Comparison of ENCODE assay signal across 23 mouse cellular contexts in the genomic region with DNA sequence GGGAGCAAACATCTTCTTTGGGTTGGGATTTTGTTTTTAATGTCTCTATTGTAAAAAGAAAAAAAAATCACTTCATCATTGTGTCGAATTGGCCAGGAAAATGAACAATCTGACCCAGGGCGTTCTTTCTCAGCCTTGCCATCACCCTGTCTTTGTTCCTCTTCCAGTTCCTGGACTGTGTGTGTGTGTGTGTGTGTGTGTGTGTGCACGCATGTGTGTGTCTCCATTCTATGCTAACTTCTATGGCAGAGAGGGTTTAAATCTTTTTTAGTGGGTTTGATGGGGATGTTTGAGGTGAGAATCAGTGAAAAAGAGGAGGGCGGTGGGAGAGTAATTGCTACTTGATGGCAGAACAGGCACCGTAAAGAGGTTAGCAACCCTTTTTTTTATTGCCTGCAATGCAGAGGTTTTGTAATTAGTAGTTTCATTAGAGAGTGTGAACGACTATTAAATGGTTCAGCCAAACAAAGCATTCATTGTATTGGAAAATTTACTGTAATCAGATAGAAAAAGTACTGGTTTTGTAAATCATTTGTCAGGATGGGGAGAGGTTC. TPM values are rescaled to one million over a fixed set of nuclear protein-coding genes. Genes with fewer than 3 reads are reported as not detected.
DNase-seq lines count a peak whose midpoint lies in the region; ATAC-seq and TF ChIP-seq lines count a peak whose summit lies in the region.
"Had no signal": no experiment of that assay in that cellular context is flagged by ENCODE, and none has a peak within 500 bp of the region (broad histone marks: within the 10 kb centered on the region; RNA-seq: fewer than 3 reads in every experiment).

No protein-coding gene starts in this region.

- no peaks in the 10 kb centered on the region for H3K9me3 ChIP-seq in hindbrain, embryonic 13.5 days
- H3K9me3 ChIP-seq in hindbrain, embryonic 10.5 days = no peaks in the 10 kb centered on the region
- H3K9me3 ChIP-seq in forebrain, embryonic 16.5 days (ENCODE audit: control insufficient read depth, low read length) = no peaks in the 10 kb centered on the region
- H3K9me3 ChIP-seq in neural tube, embryonic 12.5 days = no peaks in the 10 kb centered on the region
- H3K9me3 ChIP-seq: heart, embryonic 12.5 days; limb, embryonic 13.5 days; liver, embryonic 12.5 days; midbrain, embryonic 12.5 days had no signal

- ATAC-seq in hindbrain, embryonic 13.5 days (ENCODE audit: low FRiP score) = no peak
- peak; percentile 40; the same call in 1 of the 2 replicates for ATAC-seq in forebrain, embryonic 16.5 days
- ATAC-seq in neural tube, embryonic 12.5 days (ENCODE audit: low FRiP score, low read depth) = peak; percentile 74
- ATAC-seq: inflammation-experienced regulatory T-cells, adult 6 months; liver, embryonic 12.5 days had no signal

- H3K27ac ChIP-seq in hindbrain, embryonic 13.5 days = peak overlapping the region; percentile 80
- no peak overlapping the region for H3K27ac ChIP-seq in hindbrain, embryonic 10.5 days
- H3K27ac ChIP-seq in forebrain, embryonic 16.5 days (ENCODE audit: low read length) = no peak overlapping the region; the same call in 1 of the 2 replicates
- no peak overlapping the region; the same call in 1 of the 2 replicates for H3K27ac ChIP-seq in neural tube, embryonic 12.5 days
- H3K27ac ChIP-seq: limb, embryonic 13.5 days; liver, embryonic 12.5 days; midbrain, embryonic 12.5 days had no signal

- peaks cover 24% of the 10 kb centered on the region for H3K4me1 ChIP-seq in hindbrain, embryonic 13.5 days (replicated peaks)
- H3K4me1 ChIP-seq in hindbrain, embryonic 10.5 days (replicated peaks) = no peaks in the 10 kb centered on the region
- peaks cover 21% of the 10 kb centered on the region for H3K4me1 ChIP-seq in forebrain, embryonic 16.5 days (replicated peaks; ENCODE audit: control insufficient read depth, insufficient read depth, low read length)
- peaks cover 11% of the 10 kb centered on the region for H3K4me1 ChIP-seq in neural tube, embryonic 12.5 days
- H3K4me1 ChIP-seq: heart, embryonic 12.5 days; liver, embryonic 12.5 days had no signal

- TF ChIP-seq CTCF in brain, embryonic 14.5 days (IDR thresholded peaks at IDR 0.05; ENCODE audit: borderline replicate concordance, extremely low read depth, insufficient read depth, insufficient read length) = no peak

- no peak for DNase-seq in hindbrain, embryonic 10.5 days (ENCODE audit: low spot score)
- DNase-seq in brain, embryonic 14.5 days (ENCODE audit: low read depth) = peak; percentile 70
- DNase-seq in cerebellum, adult 11-12 months = no peak
- DNase-seq in layer of hippocampus, adult 9-11 months = no peak
- DNase-seq: adrenal gland, postnatal 36 days; cerebellum, adult 18-20 months; gastrocnemius, postnatal 25 days; heart, adult 18-20 months; heart, postnatal 10 days; kidney, adult 18-20 months; kidney, postnatal 4 days; lung, adult 18-20 months; lung, postnatal 10 days; spleen, adult 18-20 months; thymus, postnatal 14 days had no signal

- H3K27me3 ChIP-seq in hindbrain, embryonic 13.5 days = no peaks in the 10 kb centered on the region
- no peaks in the 10 kb centered on the region for H3K27me3 ChIP-seq in hindbrain, embryonic 10.5 days (ENCODE audit: insufficient read depth, poor library complexity, severe bottlenecking)
- H3K27me3 ChIP-seq in forebrain, embryonic 16.5 days (replicated peaks; ENCODE audit: control insufficient read depth, insufficient read depth, low read length) = no peaks in the 10 kb centered on the region
- H3K27me3 ChIP-seq in neural tube, embryonic 12.5 days (replicated peaks) = no peaks in the 10 kb centered on the region
- H3K27me3 ChIP-seq: heart, embryonic 12.5 days; limb, embryonic 13.5 days; liver, embryonic 12.5 days; midbrain, embryonic 12.5 days had no signal

- no peaks in the 10 kb centered on the region for H3K36me3 ChIP-seq in hindbrain, embryonic 13.5 days
- no peaks in the 10 kb centered on the region for H3K36me3 ChIP-seq in hindbrain, embryonic 10.5 days
- no peaks in the 10 kb centered on the region for H3K36me3 ChIP-seq in forebrain, embryonic 16.5 days (ENCODE audit: control insufficient read depth, insufficient read depth)
- no peaks in the 10 kb centered on the region for H3K36me3 ChIP-seq in neural tube, embryonic 12.5 days
- H3K36me3 ChIP-seq: heart, embryonic 12.5 days; limb, embryonic 13.5 days; liver, embryonic 12.5 days; midbrain, embryonic 12.5 days had no signal

- peak overlapping the region; percentile 19; the same call in 1 of the 2 replicates for H3K4me2 ChIP-seq in hindbrain, embryonic 13.5 days
- peak overlapping the region; percentile 24 for H3K4me2 ChIP-seq in forebrain, embryonic 16.5 days (ENCODE audit: low read length)
- H3K4me2 ChIP-seq in neural tube, embryonic 12.5 days (replicated peaks) = peak overlapping the region; percentile 22; the same call in 1 of the 2 replicates
- H3K4me2 ChIP-seq: heart, embryonic 12.5 days; limb, embryonic 13.5 days; liver, embryonic 12.5 days; midbrain, embryonic 12.5 days had no signal

- no peak overlapping the region for H3K4me3 ChIP-seq in hindbrain, embryonic 13.5 days
- H3K4me3 ChIP-seq in hindbrain, embryonic 10.5 days = no peak overlapping the region
- no peak overlapping the region for H3K4me3 ChIP-seq in forebrain, embryonic 16.5 days (replicated peaks; ENCODE audit: low read length)
- H3K4me3 ChIP-seq in neural tube, embryonic 12.5 days = no peak overlapping the region
- H3K4me3 ChIP-seq: heart, embryonic 12.5 days; limb, embryonic 13.5 days; liver, embryonic 12.5 days; midbrain, embryonic 12.5 days had no signal

- no peak overlapping the region for H3K9ac ChIP-seq in hindbrain, embryonic 13.5 days
- no peak overlapping the region for H3K9ac ChIP-seq in forebrain, embryonic 16.5 days (replicated peaks; ENCODE audit: low read depth, low read length)
- H3K9ac ChIP-seq in neural tube, embryonic 12.5 days = no peak overlapping the region
- H3K9ac ChIP-seq: heart, embryonic 12.5 days; limb, embryonic 13.5 days; liver, embryonic 12.5 days; midbrain, embryonic 12.5 days had no signal

- WGBS in hindbrain, embryonic 13.5 days = 44% methylated on average over 6 of the region's 6 CpGs
- 83% methylated on average over 6 of the region's 6 CpGs for WGBS in hindbrain, embryonic 10.5 days
- WGBS in forebrain, embryonic 16.5 days = 16% methylated on average over 6 of the region's 6 CpGs
- 20% methylated on average over 6 of the region's 6 CpGs for WGBS in neural tube, embryonic 12.5 days

- TF ChIP-seq POLR2A in brain, embryonic 14.5 days (IDR thresholded peaks at IDR 0.05; ENCODE audit: borderline replicate concordance, extremely low read depth, insufficient read depth, insufficient read length, poor library complexity, severe bottlenecking) = no peak

RNA-seq across cellular contexts. Expression of a gene that starts 30.2 kb away (rescaled TPM):
- polyA plus RNA-seq in hindbrain, embryonic 13.5 days (2015; fragmentation: Nextera tagmentation; extraction: Ambion mirVana) = 29.8 and 31.9 TPM in 2 replicates
- 2.8 and 7.0 TPM in 2 replicates for polyA plus RNA-seq in hindbrain, embryonic 10.5 days (2016; fragmentation: Nextera tagmentation; extraction: Ambion mirVana)
- 48.8 and 84.9 TPM in 2 replicates for polyA plus RNA-seq in brain, embryonic 14.5 days (2012; rRNA removed)
- 25.2 and 32.2 TPM in 2 replicates for polyA plus RNA-seq in forebrain, embryonic 16.5 days (2015; fragmentation: Nextera tagmentation; extraction: Ambion mirVana)
- polyA plus RNA-seq in neural tube, embryonic 12.5 days (2016; fragmentation: Nextera tagmentation; extraction: Ambion mirVana) = 18.4 and 19.5 TPM in 2 replicates
- polyA plus RNA-seq: inflammation-experienced regulatory T-cells, adult 6 months; liver, embryonic 12.5 days had no signal
